Mouse (Mus musculus) C2C12 (cell line): ENCODE measurements around the gene Anapc7.

Experiments
- CEBPB ChIP-seq: IDR thresholded peaks from one replicate; pipeline ENCODE4 v1.6.1; 2011; ENCODE audit warnings: low read depth, mild to moderate bottlenecking, control low read depth, moderate library complexity
- CTCF ChIP-seq: IDR thresholded peaks from one replicate; pipeline ENCODE4 v1.5.1; 2011; ENCODE audit not compliant: control insufficient read depth, insufficient read depth, insufficient read length
- MAX ChIP-seq: IDR thresholded peaks from one replicate; pipeline ENCODE4 v1.6.1; 2011; ENCODE audit warnings: mild to moderate bottlenecking, control low read depth
- MYOD1 ChIP-seq: IDR thresholded peaks from one replicate; pipeline ENCODE4 v1.6.1; 2011; ENCODE audit warnings: low read depth; ENCODE audit not compliant: control insufficient read depth, insufficient read length
- MYOG ChIP-seq: IDR thresholded peaks from one replicate; pipeline ENCODE4 v1.6.1; 2011; ENCODE audit not compliant: control insufficient read depth, insufficient read length; ENCODE audit errors: extremely low read depth
- USF1 ChIP-seq: IDR thresholded peaks from one replicate; pipeline ENCODE4 v1.6.1; 2011; ENCODE audit warnings: low read depth, mild to moderate bottlenecking, control low read depth, moderate library complexity

GRCm38 (mm10) chr5:122487825-122488224 is 66.3 kb downstream of the Anapc7 start:
- no peak for TF ChIP-seq CTCF
- TF ChIP-seq USF1: no peak
- no peak for TF ChIP-seq MAX
- no peak for TF ChIP-seq CEBPB
- no peak for TF ChIP-seq MYOG
- no peak for TF ChIP-seq MYOD1
